Mouse (Mus musculus) bone marrow, adult 2 months (tissue): Measurements from ENCODE around the gene Dcp1b. TPM values are rescaled to one million over a fixed set of nuclear protein-coding genes. Genes with fewer than 3 reads are reported as not detected.

ENCODE experiments used
- H3K27ac ChIP-seq: fragments of 200-500 bp; 2 replicates; pipeline ENCODE4 v1.5.1; 2012; ENCODE audit warnings: low read depth, mild to moderate bottlenecking, control low read depth, inconsistent platforms, low read length; ENCODE audit not compliant: control insufficient read depth, poor library complexity, insufficient read depth
- H3K4me1 ChIP-seq: fragments of 200-500 bp; 2 replicates; pipeline ENCODE4 v1.6.1; 2011; ENCODE audit warnings: low read length; ENCODE audit not compliant: control insufficient read depth, insufficient read depth
- H3K4me3 ChIP-seq: fragments of 200-500 bp; replicated peaks from 2 replicates; pipeline ENCODE3; 2011; ENCODE audit warnings: mild to moderate bottlenecking, low read depth, low read length, control low read depth; ENCODE audit not compliant: control insufficient read depth
- CTCF ChIP-seq: fragments of 200-500 bp; IDR thresholded peaks from 2 replicates; pipeline ENCODE4 v1.5.1; 2011; ENCODE audit warnings: low read length, control low read depth; ENCODE audit not compliant: control insufficient read depth, insufficient read depth
- POLR2A ChIP-seq: fragments of 200-500 bp; IDR thresholded peaks from 2 replicates; pipeline ENCODE4 v1.6.1; 2011; ENCODE audit warnings: low read depth, mild to moderate bottlenecking, control low read depth, low read length, borderline replicate concordance; ENCODE audit not compliant: control insufficient read depth
- WGBS: fragments of 180-500 bp; shearing (Covaris S2); methylation state at CpG from one replicate; pipeline ENCODE4 v1.1.7; 2018; 5-methylcytosine and 5-hydroxymethylcytosine counted together
- polyA plus RNA-seq: library from polyadenylated mRNA; stranded (reverse); fragments of >200 nt; gene quantifications from 2 replicates; pipeline ENCODE4 v1.2.4, GENCODE M21; 2011; ENCODE audit warnings: low replicate concordance; ENCODE audit not compliant: missing spikeins, insufficient read depth, insufficient read length

The Dcp1b gene
- polyA plus RNA-seq, 1 experiment = 4.3 TPM

DNA sequence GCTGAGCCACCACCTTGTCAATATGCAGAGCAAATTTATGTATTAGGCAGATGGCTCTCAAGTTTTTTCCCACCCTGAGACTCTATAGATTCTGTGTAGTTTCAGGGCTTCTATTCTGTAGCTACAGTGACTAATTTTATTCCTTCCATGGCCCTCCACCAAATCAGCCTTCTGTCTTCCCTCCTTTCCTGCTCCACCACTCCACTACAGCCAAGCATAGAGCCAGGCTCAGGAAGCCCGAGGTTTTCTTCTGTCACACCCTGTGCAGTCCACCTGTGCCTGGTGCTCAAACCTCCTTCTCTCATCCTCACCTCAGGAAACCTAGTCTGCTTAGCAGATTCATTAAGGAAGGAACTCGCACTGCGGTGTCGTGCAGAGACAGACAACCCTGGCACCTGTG, 29.9 kb upstream of the Dcp1b start:
- TF ChIP-seq CTCF (no peak), POLR2A (no peak)
- 36% methylated on average over 4 of the region's 4 CpGs for WGBS
- Histone ChIP-seq H3K4me3 (no peak overlapping the region), H3K27ac (no peak overlapping the region), H3K4me1 (no peaks in the 10 kb centered on the region)

DNA sequence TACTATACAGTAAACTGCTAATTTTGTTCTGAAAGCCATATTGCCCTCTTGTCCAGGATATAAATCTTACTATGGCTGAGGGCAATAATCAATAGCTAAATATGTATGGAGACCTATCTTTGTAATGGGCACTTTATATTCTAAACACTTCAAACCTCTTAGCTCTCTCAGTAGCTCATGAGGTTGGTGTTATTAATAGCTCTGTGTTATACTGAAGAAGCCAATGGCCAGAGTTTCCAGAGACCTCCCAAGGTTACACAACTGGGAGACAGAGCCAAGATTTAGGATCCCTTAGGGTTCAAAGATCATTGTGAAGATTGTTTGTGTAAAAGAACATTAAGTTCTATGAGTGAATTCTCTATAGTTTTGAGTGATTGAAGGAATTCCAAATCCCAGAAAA, 9.4 kb upstream of the Dcp1b start:
- Histone ChIP-seq H3K27ac (no peak overlapping the region), H3K4me1 (no peaks in the 10 kb centered on the region), H3K4me3 (no peak overlapping the region)
- no peak for TF ChIP-seq CTCF

DNA sequence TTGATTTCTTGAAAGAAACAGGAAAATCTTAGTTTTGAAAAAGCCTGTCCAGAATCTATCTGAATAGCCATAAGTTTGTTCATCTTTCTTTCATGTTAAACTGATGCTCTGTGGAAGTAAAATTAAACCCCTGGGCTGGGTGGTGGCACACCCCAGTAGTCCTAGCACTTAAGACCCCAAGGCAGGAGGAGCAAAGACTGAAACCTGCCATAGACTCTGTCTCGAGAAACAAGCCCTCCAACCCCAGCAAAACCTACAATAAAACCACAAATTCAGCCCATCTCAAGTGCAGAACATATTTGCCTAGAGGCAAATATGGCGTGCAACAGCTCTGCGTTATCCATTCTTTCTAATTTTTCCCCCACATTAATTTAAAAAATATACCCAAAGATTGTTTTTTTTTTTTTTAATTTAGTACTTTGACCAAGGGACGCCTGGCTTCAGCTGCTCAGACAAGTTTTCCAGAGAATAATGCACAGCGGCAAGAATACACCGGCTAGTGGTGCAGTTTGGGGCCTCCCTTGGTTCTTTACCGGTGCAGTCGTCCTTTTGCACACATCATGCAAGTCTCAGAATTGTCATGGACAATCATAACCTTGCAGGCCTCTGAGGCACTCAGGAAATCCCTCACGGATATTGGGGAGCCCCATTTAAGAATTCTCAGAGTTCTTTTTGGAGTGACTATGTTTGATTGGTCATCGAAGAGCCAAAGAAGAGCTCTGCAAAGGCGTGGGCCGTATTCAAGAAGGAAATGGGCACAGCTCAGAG, 562 bp upstream of the Dcp1b start:
- no peak for TF ChIP-seq POLR2A
- Histone ChIP-seq H3K27ac (no peak overlapping the region), H3K4me1 (no peaks in the 10 kb centered on the region), H3K4me3 (peak overlapping the region; percentile 8)
- WGBS = 53% methylated on average over 12 of the region's 12 CpGs

DNA sequence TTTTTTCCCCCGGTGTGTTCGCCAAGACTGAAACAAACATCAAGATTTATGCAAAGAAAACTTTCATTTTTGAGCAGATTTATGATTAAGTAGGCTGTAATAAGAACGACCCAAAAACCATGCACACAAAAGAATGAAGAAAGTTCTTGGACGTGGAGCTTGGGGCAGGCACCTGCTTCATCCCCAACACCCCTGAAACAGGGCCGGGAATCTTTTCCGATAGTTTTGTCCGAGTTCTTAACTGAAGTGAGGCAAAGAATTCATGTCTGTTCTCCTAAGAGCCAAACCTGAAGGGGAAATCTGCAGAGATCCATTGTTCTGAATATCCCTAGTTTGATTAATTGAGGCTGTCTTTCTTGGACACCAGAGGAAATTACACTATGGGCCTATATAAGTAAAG, 1.1 kb downstream of the Dcp1b start:
- no peak for TF ChIP-seq POLR2A
- no peak for TF ChIP-seq CTCF
- H3K27ac ChIP-seq = no peak overlapping the region
- H3K4me1 ChIP-seq = no peaks in the 10 kb centered on the region
- 49% methylated on average over 7 of the region's 7 CpGs for WGBS
- no peak overlapping the region for H3K4me3 ChIP-seq

DNA sequence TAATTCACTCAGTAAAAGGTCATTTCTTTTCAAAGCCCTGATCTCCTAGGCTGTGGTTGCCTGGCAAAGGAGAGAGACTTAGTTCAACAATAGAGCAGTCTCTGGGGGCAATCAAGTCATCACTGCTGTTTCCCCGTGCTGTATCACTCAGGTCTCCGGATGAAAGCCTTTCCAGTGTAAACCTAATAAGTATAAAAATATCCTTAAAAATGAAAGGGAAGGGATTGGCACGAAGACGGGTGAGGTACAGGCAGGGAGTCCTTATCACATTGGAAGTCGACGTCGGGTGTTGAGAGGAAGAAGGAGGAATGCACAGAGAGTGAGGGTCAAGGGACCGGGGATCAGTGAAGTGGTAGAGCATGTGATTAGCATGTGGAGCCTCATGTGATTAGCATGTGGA, 2.0 kb downstream of the Dcp1b start:
- no peaks in the 10 kb centered on the region for H3K4me1 ChIP-seq
- H3K4me3 ChIP-seq = no peak overlapping the region
- H3K27ac ChIP-seq = no peak overlapping the region
- TF ChIP-seq POLR2A (no peak), CTCF (no peak)
- 78% methylated on average over 8 of the region's 8 CpGs for WGBS

DNA sequence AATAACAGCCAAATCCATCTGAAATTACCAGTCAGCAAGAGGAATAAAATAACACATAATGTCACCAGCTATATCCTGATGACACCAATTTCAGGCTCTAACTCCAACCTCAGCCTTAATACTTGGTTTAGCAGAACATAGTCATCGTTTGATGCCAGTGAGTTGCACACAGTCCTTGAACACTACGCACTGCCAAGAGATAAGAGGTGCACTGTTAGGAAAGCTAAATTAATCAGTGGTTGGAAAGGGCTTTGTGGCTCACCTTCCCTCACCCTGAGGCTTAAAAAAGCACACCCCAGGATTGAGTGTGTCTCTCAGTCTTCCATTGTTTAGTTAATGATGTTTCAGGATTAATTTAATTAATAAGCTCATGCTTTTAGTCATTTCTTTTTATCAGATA, 5.1 kb downstream of the Dcp1b start:
- TF ChIP-seq POLR2A = no peak
- no peak for TF ChIP-seq CTCF
- Histone ChIP-seq H3K27ac (no peak overlapping the region), H3K4me3 (no peak overlapping the region), H3K4me1 (no peaks in the 10 kb centered on the region)
- 71% methylated on average over 2 of the region's 2 CpGs for WGBS

DNA sequence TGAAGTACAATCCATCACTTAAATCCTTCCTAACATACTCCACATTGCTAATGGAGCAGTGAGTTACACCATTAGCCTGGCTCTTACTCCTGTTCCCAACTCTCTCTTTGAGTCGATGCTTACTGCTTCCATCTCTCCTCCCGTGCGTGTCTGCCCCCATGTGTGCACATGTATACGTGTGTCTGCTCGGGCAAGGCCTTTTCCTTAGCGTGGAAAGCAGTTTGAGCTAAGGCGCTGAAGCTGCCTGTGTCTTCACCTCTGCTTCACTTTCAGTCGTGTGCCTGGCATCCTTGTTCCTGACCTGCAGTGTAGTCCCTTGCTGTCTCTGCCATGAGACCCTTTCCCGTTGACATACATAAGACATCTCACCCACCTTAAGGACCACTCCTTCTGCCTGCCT, 7.2 kb downstream of the Dcp1b start:
- Histone ChIP-seq H3K27ac (no peak overlapping the region), H3K4me3 (no peak overlapping the region), H3K4me1 (no peaks in the 10 kb centered on the region)
- WGBS = 89% methylated on average over 9 of the region's 9 CpGs
- TF ChIP-seq CTCF = no peak
- TF ChIP-seq POLR2A = no peak

DNA sequence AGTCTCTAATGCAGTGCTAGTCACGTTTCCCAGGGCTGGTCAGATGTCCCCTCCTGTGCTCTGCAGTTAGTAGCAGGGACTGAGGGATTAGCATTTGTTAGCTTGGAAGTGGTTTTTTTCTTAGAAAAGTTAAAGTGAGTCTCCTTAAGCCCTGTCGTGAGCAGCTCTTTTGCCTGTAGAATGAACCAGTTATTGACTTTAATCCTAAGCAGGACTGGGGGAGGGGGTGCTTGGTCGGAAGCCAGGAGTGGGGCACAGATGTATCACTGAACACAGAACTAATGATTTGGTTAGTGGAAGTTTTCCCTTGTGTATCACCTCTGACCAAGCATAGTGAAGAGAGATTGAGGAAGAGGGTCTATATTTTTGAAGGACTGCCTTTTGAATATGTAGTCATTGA, 8.7 kb downstream of the Dcp1b start:
- Histone ChIP-seq H3K4me1 (no peaks in the 10 kb centered on the region), H3K27ac (no peak overlapping the region), H3K4me3 (no peak overlapping the region)
- TF ChIP-seq POLR2A = no peak
- no peak for TF ChIP-seq CTCF
- WGBS = 87% methylated on average over 3 of the region's 3 CpGs

DNA sequence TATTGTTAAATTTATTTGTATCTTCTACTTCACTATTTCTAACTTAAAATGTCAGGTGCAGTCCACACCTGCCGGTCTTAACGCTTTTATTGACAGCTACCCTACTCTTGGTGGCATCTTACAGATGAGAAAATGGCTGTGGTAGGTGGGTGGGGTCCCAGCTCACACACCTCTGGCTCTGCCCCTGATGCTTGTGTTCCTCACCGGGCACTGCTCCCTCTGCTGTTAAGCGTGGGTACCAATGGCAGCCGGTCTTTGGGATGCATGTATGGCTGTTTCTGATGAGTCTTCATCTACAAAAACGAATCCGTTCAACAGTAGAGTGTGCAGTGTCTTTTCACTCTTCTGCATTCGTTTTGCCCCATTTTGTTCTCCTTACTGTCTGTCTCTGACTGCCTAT, 11.6 kb downstream of the Dcp1b start:
- Histone ChIP-seq H3K4me3 (no peak overlapping the region), H3K4me1 (no peaks in the 10 kb centered on the region), H3K27ac (no peak overlapping the region)
- WGBS = 74% methylated on average over 8 of the region's 8 CpGs
- TF ChIP-seq POLR2A = no peak
- TF ChIP-seq CTCF = 0 out of 2 replicates have a peak, but pooled peaks have one; percentile 9
